Mouse (Mus musculus) forebrain, embryonic 13.5 days (tissue): ENCODE data around the gene Fam160b1. TPM values are rescaled to one million over a fixed set of nuclear protein-coding genes. Genes with fewer than 3 reads are reported as not detected.

ENCODE experiments used
- ATAC-seq: fragments of 200-750 bp; cut with Nextera tagmentation; 2 replicates; pipeline ENCODE4 v1.8.0; 2017
- H3K27ac ChIP-seq: fragments of 300-500 bp; sonication (generic); 2 replicates; pipeline ENCODE4 v1.5.1; 2015; ENCODE audit warnings: inconsistent platforms, mild to moderate bottlenecking, moderate library complexity
- H3K27me3 ChIP-seq: fragments of 300-500 bp; sonication (generic); 2 replicates; pipeline ENCODE4 v1.6.1; 2015; ENCODE audit warnings: mild to moderate bottlenecking, inconsistent platforms
- H3K36me3 ChIP-seq: fragments of 300-500 bp; sonication (generic); 2 replicates; pipeline ENCODE4 v1.6.1; 2015; ENCODE audit warnings: mild to moderate bottlenecking, inconsistent platforms; ENCODE audit not compliant: poor library complexity, severe bottlenecking
- H3K4me1 ChIP-seq: fragments of 300-500 bp; sonication (generic); 2 replicates; pipeline ENCODE4 v1.6.1; 2015; ENCODE audit warnings: inconsistent platforms
- H3K4me2 ChIP-seq: fragments of 300-500 bp; sonication (generic); 2 replicates; pipeline ENCODE4 v1.6.1; 2015; ENCODE audit warnings: inconsistent platforms, mild to moderate bottlenecking, moderate library complexity
- H3K4me3 ChIP-seq: fragments of 300-500 bp; sonication (generic); 2 replicates; pipeline ENCODE4 v1.5.1; 2015; ENCODE audit warnings: mild to moderate bottlenecking, inconsistent platforms
- H3K9ac ChIP-seq: fragments of 300-500 bp; sonication (generic); 2 replicates; pipeline ENCODE4 v1.6.1; 2015; ENCODE audit warnings: mild to moderate bottlenecking, inconsistent platforms
- H3K9me3 ChIP-seq: fragments of 300-500 bp; sonication (generic); replicated peaks from 2 replicates; pipeline ENCODE4 v1.6.1; 2016; ENCODE audit warnings: inconsistent platforms
- WGBS: fragments of 180-500 bp; shearing (Covaris S2); methylation state at CpG from one replicate; pipeline ENCODE4 v1.1.7; 2015; 5-methylcytosine and 5-hydroxymethylcytosine counted together
- polyA plus RNA-seq: library from polyadenylated mRNA; unstranded; fragments of >200 nt; fragmentation: Nextera tagmentation; extraction: Ambion mirVana; gene quantifications from 2 replicates; pipeline ENCODE4 v1.2.1, GENCODE M21; 2015

Gene Fam160b1
- polyA plus RNA-seq, 1 experiment from 2014 or later = 11.6 TPM

DNA sequence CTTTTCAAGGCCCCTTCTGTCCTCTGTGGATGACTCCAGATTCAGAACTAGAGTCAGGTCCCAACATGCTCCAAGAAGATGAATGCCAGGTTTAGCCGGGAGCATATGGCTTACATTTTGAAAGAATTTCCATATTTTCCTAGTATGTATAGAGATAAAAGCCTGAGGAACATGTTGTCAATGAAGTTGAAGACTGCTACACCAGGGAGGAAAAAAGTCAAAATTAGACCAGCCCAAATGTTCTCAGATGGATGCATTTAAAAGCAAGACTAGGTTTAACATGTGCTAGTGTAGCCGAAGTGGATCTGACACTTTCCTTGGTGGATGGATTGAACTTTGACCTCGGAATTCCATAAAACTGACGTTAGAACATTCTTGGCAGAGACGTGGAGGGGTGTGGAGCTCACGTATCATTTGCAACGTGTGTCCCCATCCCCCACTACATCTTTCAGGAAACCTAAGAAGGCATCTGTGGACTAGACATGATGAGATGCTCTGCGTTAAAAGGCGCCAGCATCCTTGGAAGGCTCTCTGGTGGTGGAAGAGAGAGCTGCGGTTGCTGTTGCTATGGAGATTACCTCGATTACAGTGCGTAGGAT is 8.0 kb upstream of the Fam160b1 start:
- no peak; the same call in 1 of the 2 replicates for ATAC-seq
- H3K9me3 ChIP-seq = peaks cover 5% of the 10 kb centered on the region
- H3K4me3 ChIP-seq = no peak overlapping the region
- no peaks in the 10 kb centered on the region for H3K36me3 ChIP-seq
- H3K4me1 ChIP-seq = peaks cover 9% of the 10 kb centered on the region; the same call in 1 of the 2 replicates
- no peaks in the 10 kb centered on the region for H3K27me3 ChIP-seq
- 92% methylated on average over 12 of the region's 12 CpGs for WGBS
- H3K27ac ChIP-seq = no peak overlapping the region
- no peak overlapping the region for H3K4me2 ChIP-seq
- no peak overlapping the region for H3K9ac ChIP-seq

DNA sequence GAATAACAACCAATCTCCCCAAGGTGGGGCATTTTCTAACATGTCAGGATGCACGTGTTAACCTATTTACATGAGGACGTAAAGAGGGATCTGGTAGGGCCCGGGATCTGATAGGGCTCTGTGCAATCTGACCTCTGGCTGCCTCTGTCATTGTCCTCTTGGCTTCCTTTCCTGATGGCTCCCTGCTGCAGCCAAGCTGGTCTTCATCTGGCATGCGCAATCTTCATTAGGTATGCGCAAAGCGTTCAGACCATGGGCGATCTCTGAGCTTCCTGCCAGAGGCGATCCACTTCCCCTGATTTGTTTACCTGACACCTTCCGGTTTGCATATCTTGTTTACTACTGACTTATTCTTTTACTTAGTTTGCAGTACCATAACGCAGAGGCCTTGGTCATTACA is 7.3 kb upstream of the Fam160b1 start:
- H3K36me3 ChIP-seq = no peaks in the 10 kb centered on the region
- no peak for ATAC-seq
- WGBS = 85% methylated on average over 10 of the region's 10 CpGs

DNA sequence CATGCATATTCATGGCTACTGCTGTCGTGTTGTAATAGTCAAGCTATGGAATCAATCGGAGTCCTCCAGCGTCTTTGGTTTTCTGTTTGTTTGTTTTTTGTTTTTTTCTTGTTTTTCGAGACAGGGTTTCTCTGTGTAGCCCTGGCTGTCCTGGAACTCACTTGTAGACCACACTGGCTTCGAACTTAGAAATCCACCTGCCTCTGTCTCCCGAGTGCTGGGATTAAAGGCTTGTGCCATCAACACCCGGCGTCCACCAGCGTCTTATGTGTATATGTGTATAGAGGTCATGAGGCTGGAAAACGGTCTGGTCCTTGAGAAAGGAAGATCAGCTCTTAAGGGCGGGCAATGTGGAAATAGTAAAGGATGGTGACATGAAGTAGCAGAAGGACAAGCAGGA is 6.4 kb upstream of the Fam160b1 start:
- 87% methylated on average over 11 of the region's 11 CpGs for whole genome bisulfite sequencing
- no peak for ATAC-seq
- Histone ChIP-seq H3K4me1 (peaks cover 9% of the 10 kb centered on the region; the same call in 1 of the 2 replicates), H3K27me3 (no peaks in the 10 kb centered on the region), H3K27ac (no peak overlapping the region), H3K4me3 (no peak overlapping the region), H3K36me3 (no peaks in the 10 kb centered on the region), H3K9ac (no peak overlapping the region), H3K4me2 (no peak overlapping the region), H3K9me3 (no peaks in the 10 kb centered on the region)

More for the DNA sequence above, 7.3 kb upstream of the Fam160b1 start:
- Histone ChIP-seq H3K9me3 (no peaks in the 10 kb centered on the region), H3K4me3 (no peak overlapping the region), H3K27ac (no peak overlapping the region), H3K4me2 (no peak overlapping the region), H3K9ac (no peak overlapping the region), H3K4me1 (peaks cover 9% of the 10 kb centered on the region; the same call in 1 of the 2 replicates), H3K27me3 (no peaks in the 10 kb centered on the region)

DNA sequence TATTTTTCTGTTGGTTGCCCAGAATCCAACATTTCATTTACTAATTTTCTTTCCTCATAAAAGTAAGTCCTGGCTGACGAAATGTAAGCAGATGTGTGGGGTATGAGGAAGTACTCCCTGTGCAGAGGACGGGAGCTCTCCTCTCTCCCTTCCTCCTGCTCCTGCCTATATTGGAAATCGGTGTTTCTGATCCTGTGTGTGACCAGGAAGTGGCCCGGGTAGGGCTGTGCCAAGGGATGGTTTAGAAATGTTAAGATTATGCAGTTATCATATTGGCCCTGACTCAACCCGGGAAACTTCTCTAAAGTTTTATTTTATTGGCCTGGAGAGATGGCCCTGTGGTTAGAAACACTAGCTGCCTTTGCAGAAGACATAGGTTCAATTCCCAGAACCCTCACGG is 5.8 kb upstream of the Fam160b1 start:
- Histone ChIP-seq H3K9ac (no peak overlapping the region), H3K4me1 (peaks cover 12% of the 10 kb centered on the region; the same call in 1 of the 2 replicates), H3K4me2 (no peak overlapping the region), H3K27me3 (no peaks in the 10 kb centered on the region), H3K4me3 (no peak overlapping the region), H3K9me3 (no peaks in the 10 kb centered on the region), H3K36me3 (no peaks in the 10 kb centered on the region), H3K27ac (no peak overlapping the region)
- ATAC-seq = no peak
- 88% methylated on average over 6 of the region's 6 CpGs for WGBS

DNA sequence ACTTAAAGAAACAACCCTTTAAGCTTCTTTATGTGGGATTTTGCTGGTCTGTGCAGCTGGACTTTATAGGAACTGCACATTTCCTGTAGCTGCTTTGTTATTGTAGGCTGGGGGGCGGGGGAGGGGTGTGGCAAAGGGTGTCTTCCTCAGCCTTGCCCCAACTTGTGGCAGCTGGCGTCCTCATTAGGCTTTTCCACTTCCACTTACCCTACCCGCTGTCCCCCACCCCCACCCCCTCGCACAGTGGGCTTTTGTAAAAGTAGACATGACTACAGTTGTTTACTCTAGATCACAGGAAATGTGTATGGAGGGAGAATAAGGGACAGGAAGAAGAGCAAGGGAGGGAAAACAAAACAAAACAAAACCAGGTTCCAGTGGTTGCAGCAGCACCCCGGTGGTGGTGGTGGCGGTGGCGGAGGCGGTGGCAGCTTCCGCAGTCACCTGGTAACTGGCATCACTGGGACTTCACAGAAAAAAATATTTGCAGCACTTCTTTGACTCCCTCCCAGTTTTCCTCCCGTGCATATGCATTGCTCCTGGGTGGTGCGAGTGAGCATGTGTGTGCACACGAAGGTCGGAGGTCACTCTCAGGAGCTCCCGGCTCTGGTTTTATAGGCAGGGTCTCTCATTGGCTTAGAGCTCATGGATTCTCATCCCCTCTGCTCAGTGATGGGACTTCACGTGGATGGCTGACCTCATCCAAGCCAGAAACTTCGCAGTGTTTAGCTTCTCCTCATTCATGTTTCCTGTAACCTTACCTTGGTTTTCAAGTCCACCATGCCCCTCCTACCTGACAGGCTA is 4.8 kb upstream of the Fam160b1 start:
- Histone ChIP-seq H3K9me3 (no peaks in the 10 kb centered on the region), H3K4me3 (no peak overlapping the region), H3K4me2 (no peak overlapping the region), H3K36me3 (no peaks in the 10 kb centered on the region), H3K4me1 (peaks cover 18% of the 10 kb centered on the region; the same call in 1 of the 2 replicates), H3K9ac (no peak overlapping the region), H3K27ac (peak overlapping the region; percentile 21; the same call in 1 of the 2 replicates), H3K27me3 (no peaks in the 10 kb centered on the region)
- no peak for ATAC-seq
- WGBS = 85% methylated on average over 16 of the region's 16 CpGs

DNA sequence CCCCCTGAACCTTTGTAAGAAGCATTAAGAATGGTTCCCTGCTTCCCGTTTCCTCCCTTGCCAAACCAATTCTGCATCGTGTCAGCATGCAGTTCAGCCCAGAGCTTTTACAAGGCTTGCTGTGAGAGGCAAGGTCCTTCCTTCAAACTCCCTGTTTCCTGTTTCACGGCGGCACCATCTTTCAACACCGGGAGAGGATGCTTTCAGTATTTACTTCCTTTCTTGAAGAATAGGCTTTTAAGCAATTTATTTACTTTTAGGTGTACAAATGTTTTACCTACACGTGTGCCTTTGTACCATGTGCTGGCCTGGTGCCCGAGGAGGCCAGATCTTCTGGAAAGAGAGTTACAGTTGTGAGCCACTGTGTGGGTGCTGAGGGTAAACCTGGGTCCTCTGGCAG is 4.2 kb upstream of the Fam160b1 start:
- Histone ChIP-seq H3K4me3 (no peak overlapping the region), H3K9me3 (no peaks in the 10 kb centered on the region), H3K4me2 (no peak overlapping the region), H3K27me3 (no peaks in the 10 kb centered on the region), H3K4me1 (peaks cover 18% of the 10 kb centered on the region; the same call in 1 of the 2 replicates), H3K9ac (no peak overlapping the region), H3K36me3 (no peaks in the 10 kb centered on the region), H3K27ac (no peak overlapping the region)
- 88% methylated on average over 7 of the region's 7 CpGs for WGBS
- ATAC-seq = no peak

DNA sequence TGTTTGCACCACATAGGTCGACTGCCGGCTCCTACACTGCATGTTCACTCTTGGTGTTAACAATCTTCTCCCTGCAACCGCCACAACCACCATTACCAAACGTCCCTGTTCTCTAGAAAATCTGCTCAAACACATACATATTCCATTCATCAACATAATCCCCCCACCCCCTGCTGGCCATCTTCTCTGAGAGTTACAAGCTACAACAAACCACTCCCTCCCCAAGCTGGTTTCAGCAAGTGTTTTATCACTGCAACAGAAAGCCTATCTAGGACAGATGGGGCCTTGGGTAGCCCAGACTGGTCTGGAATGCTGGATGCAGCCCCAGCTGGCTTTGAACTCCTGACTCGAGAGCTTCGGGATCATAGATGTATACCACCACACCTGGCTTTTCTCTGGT is 3.2 kb upstream of the Fam160b1 start:
- H3K9me3 ChIP-seq = no peaks in the 10 kb centered on the region
- no peak overlapping the region for H3K27ac ChIP-seq
- peaks cover 21% of the 10 kb centered on the region; the same call in 1 of the 2 replicates for H3K4me1 ChIP-seq
- no peak overlapping the region for H3K4me3 ChIP-seq
- no peaks in the 10 kb centered on the region for H3K36me3 ChIP-seq
- H3K4me2 ChIP-seq = no peak overlapping the region
- 74% methylated on average over 6 of the region's 6 CpGs for WGBS
- ATAC-seq = no peak
- H3K9ac ChIP-seq = no peak overlapping the region
- no peaks in the 10 kb centered on the region for H3K27me3 ChIP-seq

DNA sequence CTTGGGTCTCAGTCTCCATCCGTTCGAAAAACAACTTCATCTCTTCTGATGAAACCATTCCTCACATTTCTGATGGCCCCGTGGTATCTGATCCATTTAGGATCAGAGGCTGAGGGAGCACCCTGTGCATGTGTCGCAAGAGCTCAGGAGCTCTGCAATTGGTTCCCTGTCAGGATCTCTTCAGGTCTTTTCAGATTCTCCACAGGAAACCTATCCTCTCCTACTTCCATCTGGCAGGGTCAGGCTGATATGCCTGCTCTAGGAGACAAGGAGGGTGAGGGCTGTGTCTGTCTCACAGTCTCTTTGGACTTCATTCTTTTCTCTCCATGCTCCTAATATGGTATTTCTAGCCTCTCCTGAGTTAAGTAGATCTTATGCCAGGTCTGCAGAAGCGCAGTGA is 2.7 kb upstream of the Fam160b1 start:
- Histone ChIP-seq H3K36me3 (no peaks in the 10 kb centered on the region), H3K27ac (no peak overlapping the region), H3K4me1 (peaks cover 26% of the 10 kb centered on the region), H3K9me3 (no peaks in the 10 kb centered on the region), H3K4me3 (no peak overlapping the region), H3K4me2 (no peak overlapping the region), H3K27me3 (no peaks in the 10 kb centered on the region), H3K9ac (no peak overlapping the region)
- ATAC-seq = no peak
- WGBS = 94% methylated on average over 5 of the region's 5 CpGs

DNA sequence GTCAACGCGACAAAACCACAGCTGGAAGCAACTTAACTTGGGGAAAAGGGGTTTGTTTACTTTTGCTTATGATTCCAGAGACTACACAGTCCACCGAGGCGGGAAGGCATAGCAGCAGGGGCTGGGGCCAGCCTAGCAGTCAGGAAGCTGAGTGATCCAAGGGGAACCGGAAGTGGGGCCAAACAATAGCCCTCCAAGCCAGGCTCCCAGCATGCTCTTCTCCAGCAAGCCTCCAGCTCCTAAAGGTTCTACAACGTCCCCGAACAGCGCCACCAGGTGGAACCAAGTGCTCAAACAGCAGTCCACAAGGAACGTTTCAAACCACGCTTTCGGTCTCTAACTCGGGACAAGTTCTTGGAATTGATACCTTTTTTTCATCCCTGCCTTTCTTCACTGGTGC is 2.2 kb upstream of the Fam160b1 start:
- Histone ChIP-seq H3K27me3 (no peaks in the 10 kb centered on the region), H3K27ac (no peak overlapping the region), H3K9ac (no peak overlapping the region), H3K9me3 (no peaks in the 10 kb centered on the region), H3K36me3 (no peaks in the 10 kb centered on the region), H3K4me3 (no peak overlapping the region), H3K4me1 (peaks cover 32% of the 10 kb centered on the region), H3K4me2 (no peak overlapping the region)
- no peak for ATAC-seq
- WGBS = 78% methylated on average over 12 of the region's 12 CpGs

DNA sequence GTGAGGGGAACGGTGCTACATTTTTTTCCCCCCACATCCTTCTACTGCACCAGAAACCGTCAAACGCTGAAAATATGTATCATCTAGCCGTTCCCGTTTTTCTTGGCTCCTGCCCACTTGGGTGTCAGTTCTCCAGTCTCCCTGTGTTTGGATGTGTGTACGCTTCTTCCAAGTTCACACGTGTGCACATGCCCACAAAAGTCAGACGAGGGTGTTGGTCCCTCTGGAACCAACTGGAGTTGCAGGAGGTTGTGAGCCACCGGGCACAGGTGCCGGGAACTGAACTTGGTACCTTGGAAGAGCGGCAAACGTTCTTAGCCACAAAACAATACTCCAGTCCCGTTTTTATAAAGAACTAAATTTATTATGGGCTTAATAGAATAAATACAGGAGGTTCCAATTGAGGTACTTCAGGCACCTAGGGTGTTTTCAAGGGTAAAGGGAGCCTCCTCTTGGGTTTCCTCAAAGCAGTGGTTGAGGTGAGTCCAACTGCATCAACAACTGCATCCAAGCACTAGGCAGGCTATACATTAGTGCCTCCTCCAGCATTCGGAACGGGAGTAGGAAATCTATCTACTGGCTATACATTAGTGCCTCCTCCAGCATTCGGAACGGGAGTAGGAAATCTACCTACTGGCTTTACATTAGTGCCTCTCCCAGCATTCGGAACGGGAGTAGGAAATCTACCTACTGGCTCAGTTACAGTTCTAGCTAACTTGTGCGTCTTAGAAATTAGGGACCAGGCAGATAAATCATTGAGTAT is 1.5 kb upstream of the Fam160b1 start:
- H3K9ac ChIP-seq = no peak overlapping the region
- H3K4me3 ChIP-seq = no peak overlapping the region
- no peaks in the 10 kb centered on the region for H3K9me3 ChIP-seq
- H3K27ac ChIP-seq = no peak overlapping the region
- H3K36me3 ChIP-seq = no peaks in the 10 kb centered on the region
- 95% methylated on average over 20 of the region's 20 CpGs for WGBS
- no peaks in the 10 kb centered on the region for H3K27me3 ChIP-seq
- H3K4me2 ChIP-seq = peak overlapping the region; percentile 67; the same call in 1 of the 2 replicates
- ATAC-seq = no peak
- H3K4me1 ChIP-seq = peaks cover 38% of the 10 kb centered on the region

DNA sequence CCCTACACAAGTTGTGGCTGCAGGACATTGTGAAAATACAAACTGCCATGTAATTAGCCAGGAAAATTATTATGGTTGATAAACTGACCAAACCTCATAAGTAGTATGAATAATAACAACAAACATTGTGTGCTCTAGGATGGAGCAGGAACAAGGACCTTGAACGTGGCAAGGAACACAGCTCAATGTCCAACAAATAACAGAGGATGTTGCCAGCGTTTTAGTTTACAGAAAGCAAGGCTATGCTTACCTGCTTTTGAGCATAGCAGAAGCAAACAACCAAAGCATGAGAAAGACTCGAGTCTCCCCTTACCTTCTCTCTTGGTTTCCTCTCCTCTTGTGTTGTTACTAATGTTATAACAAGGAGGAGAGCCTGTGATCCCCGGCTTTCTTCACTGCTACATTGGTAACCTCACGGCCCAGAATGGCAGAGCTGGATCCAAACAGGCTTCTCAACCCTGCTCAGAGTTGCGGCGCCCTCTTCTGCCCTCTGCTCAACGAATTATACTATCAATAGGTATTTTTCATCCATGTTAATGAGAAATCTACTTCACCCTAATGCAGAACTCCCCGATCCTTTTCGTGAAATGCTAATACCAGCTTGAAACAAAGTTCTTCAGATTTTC is 666 bp upstream of the Fam160b1 start:
- Histone ChIP-seq H3K4me1 (peaks cover 46% of the 10 kb centered on the region), H3K27ac (peak overlapping the region; percentile 95; the same call in 1 of the 2 replicates)

More for the DNA sequence above, 666 bp upstream of the Fam160b1 start:
- Histone ChIP-seq H3K4me3 (peak overlapping the region; percentile 96), H3K4me2 (peak overlapping the region; percentile 67), H3K9ac (0 out of 2 replicates have a peak overlapping the region, but pooled peaks have one; percentile 51), H3K27me3 (no peaks in the 10 kb centered on the region), H3K9me3 (no peaks in the 10 kb centered on the region), H3K36me3 (no peaks in the 10 kb centered on the region)
- 43% methylated on average over 10 of the region's 10 CpGs for WGBS
- ATAC-seq = no peak
